Mouse (Mus musculus) megakaryocyte-erythroid progenitor cell, adult 5 weeks (primary cell): ENCODE measurements around the gene Olfr484. TPM values are rescaled to one million over a fixed set of nuclear protein-coding genes. Genes with fewer than 3 reads are reported as not detected.

Experiments used
- polyA plus RNA-seq: library from polyadenylated mRNA; stranded (reverse); fragments of >175 nt; gene quantifications from 2 replicates; pipeline ENCODE4 v1.2.3, GENCODE M21; 2012

Olfr484 gene
- polyA plus RNA-seq = not detected in 2 replicates

DNA sequence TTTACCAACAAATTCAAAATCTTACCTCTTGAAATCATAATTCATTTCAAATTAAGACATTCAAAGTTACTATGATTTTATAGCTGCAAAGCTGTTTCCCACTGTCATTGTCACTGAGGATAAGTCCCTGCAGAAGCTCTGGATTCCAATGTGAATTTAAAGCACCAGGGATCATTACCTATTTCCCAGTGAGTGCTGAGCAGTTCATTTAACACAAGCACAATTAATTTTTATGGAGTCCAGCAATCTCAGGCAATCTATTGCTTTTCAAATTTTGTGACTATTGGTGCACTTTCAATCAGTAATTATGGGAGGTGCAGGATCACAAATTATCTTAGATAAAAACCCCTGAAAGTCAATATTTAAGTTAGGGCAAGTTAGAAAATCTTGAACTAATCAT, at the start of gene Olfr484:
TSS of gene Olfr484 (minus strand) at position 101 of the 400 bp plus-strand sequence.

DNA sequence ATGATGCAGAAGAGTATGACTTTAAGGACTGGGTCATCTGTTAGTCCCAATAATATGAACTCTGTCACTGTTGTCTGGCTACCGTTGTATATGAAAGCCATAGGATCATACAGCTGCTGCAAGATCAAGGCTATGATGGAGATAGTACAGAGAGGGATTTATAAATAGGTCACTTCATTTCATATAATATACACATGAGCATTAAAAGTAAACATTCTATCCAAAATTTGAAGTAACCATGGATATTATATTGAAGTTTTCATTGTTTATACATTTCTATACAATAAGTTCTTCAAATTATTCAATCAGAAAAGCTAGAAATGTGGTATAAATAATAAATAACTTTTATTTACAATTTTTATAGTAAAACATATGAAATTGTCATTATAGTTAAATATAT, 45.4 kb upstream of the Olfr484 start, which contains the start of gene Olfr486:
TSS of gene Olfr486 (minus strand) at position 101 of the 400 bp plus-strand sequence.

DNA sequence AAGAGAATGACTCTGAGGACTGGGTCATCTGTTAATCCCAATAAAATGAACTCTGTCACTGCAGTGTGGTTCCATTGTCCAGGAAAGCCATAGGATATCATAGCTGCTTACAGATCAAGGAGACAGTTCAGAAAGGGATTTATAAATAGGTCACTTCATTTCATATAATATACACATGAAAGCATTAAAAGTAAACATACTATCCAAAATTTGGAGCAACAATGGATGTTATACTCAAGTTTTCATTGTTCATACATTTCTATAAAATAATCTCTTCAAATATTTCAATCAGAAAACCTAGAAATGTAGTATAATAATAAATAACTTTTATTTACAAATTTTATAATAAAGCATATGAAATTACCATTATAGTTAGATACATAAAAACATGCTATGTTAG, 32.5 kb upstream of the Olfr484 start, which contains the start of gene Olfr485:
TSS of gene Olfr485 (minus strand) at position 101 of the 400 bp plus-strand sequence.

DNA sequence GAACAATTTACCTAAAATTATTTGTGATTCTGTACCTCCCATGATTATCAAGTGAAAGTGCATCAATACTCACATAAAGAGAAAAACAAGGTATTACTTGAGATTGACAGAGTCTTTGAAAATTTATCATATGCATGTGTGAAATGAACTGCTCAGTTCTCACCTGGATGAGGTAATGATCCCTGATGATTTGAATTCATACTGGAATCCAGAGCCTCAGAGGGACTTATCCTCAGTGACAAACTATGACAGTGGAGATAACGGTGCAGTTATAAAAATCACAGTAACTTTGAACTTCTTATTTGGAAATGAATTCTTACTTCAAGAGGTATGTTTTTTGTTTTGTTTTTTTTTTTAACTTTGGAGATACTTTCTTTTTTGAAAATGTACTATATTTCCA, 26.7 kb downstream of the Olfr484 start, which contains the start of gene Olfr483:
TSS of gene Olfr483 (plus strand) at position 301 of the 400 bp plus-strand sequence.

DNA sequence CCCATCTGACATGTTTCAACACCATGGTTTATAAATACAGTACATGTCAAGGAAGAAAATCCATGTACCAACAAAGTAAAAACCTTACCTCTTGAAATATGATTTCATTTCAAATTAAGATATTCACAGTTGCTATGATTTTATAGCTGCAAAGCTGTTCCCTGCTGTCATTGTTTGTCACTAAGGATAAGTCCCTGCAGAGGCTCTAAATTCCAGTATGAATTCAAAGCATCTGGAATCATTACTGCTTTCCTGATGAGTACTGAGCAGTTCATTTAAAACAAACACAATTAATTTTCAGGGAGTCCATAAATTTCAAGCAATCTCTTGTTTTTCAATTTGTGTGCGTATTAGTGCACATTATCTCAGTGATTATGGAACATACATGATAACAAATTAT, 29.8 kb downstream of the Olfr484 start, which contains the start of gene Olfr482:
TSS of gene Olfr482 (minus strand) at position 101 of the 400 bp plus-strand sequence.

DNA sequence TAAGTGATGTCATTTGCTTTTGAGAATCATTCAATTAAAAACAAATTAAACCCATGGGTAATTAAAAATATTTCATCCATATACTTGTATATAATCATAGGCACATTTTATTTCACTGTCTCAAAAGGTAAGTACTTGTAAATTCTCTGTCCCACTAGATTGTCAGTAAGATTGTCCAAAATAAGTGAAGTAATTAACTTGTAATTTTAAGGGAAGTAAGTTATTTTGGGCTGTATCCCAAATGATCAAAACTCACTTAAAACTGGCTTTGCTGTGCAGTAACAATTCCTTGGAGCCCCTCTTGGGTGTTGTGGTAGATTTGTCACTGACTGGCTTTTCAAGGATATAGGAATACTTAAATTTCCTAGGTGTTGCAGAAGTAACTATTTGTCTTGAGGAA, 47.7 kb downstream of the Olfr484 start, which contains the start of gene Olfr481:
TSS of gene Olfr481 (plus strand) at position 301 of the 400 bp plus-strand sequence.

Other genes with a start within 250 kb of the Olfr484 start
- gene Olfr472, start 229.5 kb downstream of the Olfr484 start, polyA plus RNA-seq = not detected in 2 replicates
- not detected in 2 replicates for gene Olfr473, start 197.0 kb downstream of the Olfr484 start, polyA plus RNA-seq
- gene Olfr474, start 172.8 kb downstream of the Olfr484 start, polyA plus RNA-seq = not detected in 2 replicates
- gene Olfr476, start 162.6 kb downstream of the Olfr484 start, polyA plus RNA-seq = not detected in 2 replicates
- gene Olfr477, start 140.8 kb downstream of the Olfr484 start, polyA plus RNA-seq = not detected in 2 replicates
- gene Olfr478, start 93.5 kb downstream of the Olfr484 start, polyA plus RNA-seq = not detected in 2 replicates
- gene Olfr479, start 76.8 kb downstream of the Olfr484 start, polyA plus RNA-seq = not detected in 2 replicates
- gene Olfr480, start 60.1 kb downstream of the Olfr484 start, polyA plus RNA-seq = not detected in 2 replicates
- not detected in 2 replicates for gene Olfr481, start 47.6 kb downstream of the Olfr484 start, polyA plus RNA-seq
- not detected in 2 replicates for gene Olfr482, start 29.9 kb downstream of the Olfr484 start, polyA plus RNA-seq
- gene Olfr483, start 26.6 kb downstream of the Olfr484 start, polyA plus RNA-seq = not detected in 2 replicates
- not detected in 2 replicates for gene Olfr485, start 32.4 kb upstream of the Olfr484 start, polyA plus RNA-seq
- not detected in 2 replicates for gene Olfr486, start 45.3 kb upstream of the Olfr484 start, polyA plus RNA-seq
- gene Olfr487, start 87.2 kb upstream of the Olfr484 start, polyA plus RNA-seq = not detected in 2 replicates
- not detected in 2 replicates for gene Olfr488, start 130.9 kb upstream of the Olfr484 start, polyA plus RNA-seq
- not detected in 2 replicates for gene Olfr490, start 161.5 kb upstream of the Olfr484 start, polyA plus RNA-seq
- gene Olfr491, start 186.0 kb upstream of the Olfr484 start, polyA plus RNA-seq = not detected in 2 replicates
- gene Olfr492, start 196.2 kb upstream of the Olfr484 start, polyA plus RNA-seq = not detected in 2 replicates
- gene Olfr493, start 219.5 kb upstream of the Olfr484 start, polyA plus RNA-seq = not detected in 2 replicates
- gene Olfr494, start 237.9 kb upstream of the Olfr484 start, polyA plus RNA-seq = not detected in 2 replicates